Mouse (Mus musculus): ENCODE results near the gene Sqstm1.

- TF ChIP-seq CTCF (IDR thresholded peaks at IDR 0.05; ENCODE audit: low read depth, low read length) (no peak), POLR2A (IDR thresholded peaks at IDR 0.05; ENCODE audit: extremely low read depth, insufficient read depth, low read length) (no peak)
Observed at GRCm38 (mm10) chr11:50200613-50201012, 10.0 kb downstream of the Sqstm1 start.

Data from liver, adult 2 months (tissue).